Mouse (Mus musculus): ENCODE results near the gene Rps19.
"Not testable (repeated sequence)": the region's sequence is repeated elsewhere in the genome, so short reads cannot be mapped to it uniquely, and the experiment has no call there.

Rps19 gene

GRCm38 (mm10) chr7:24869080-24869479 is 15.1 kb upstream of the Rps19 start:
- in situ Hi-C loops (cut with MboI, MseI) = no loop called here

GRCm38 (mm10) chr7:24869532-24870165 is 14.5 kb upstream of the Rps19 start, which contains the start of the genes Lypd4 and Dmrtc2:
Gene Lypd4, minus strand, starts transcription at chr7:24869941.
Gene Dmrtc2, plus strand, starts transcription at chr7:24870057.
- in situ Hi-C loops (cut with MboI, MseI) = no loop called here

GRCm38 (mm10) chr7:24877588-24877987 is 6.6 kb upstream of the Rps19 start:
- in situ Hi-C loops (cut with MboI, MseI) = no loop called here

GRCm38 (mm10) chr7:24879620-24880019 is 4.6 kb upstream of the Rps19 start:
- in situ Hi-C loops (cut with MboI, MseI) = loop anchor here in 1 of 2 experiments (5.0 to 10.0 kb wide), 2 partner anchors 62 to 495 kb away; no protein-coding TSS in a partner anchor

- in situ Hi-C loops (cut with MboI, MseI) = loop anchor here in 1 of 2 experiments (5.0 to 10.0 kb wide), 2 partner anchors 65 to 498 kb away; no protein-coding TSS in a partner anchor
Measured at GRCm38 (mm10) chr7:24882416-24883199, 1.6 kb upstream of the Rps19 start.

GRCm38 (mm10) chr7:24884693-24885291 is 621 bp downstream of the Rps19 start:
- in situ Hi-C loops (cut with MboI, MseI) = loop anchor here in 1 of 2 experiments (5.0 to 10.0 kb wide), 2 partner anchors 67 to 500 kb away; no protein-coding TSS in a partner anchor

GRCm38 (mm10) chr7:24885468-24886307 is 1.5 kb downstream of the Rps19 start:
- in situ Hi-C loops (cut with MboI, MseI) = loop anchor here in 1 of 2 experiments (10.0 kb wide), 1 partner anchor 501 kb away; no protein-coding TSS in a partner anchor

- in situ Hi-C loops (cut with MboI, MseI) = loop anchor here in 1 of 2 experiments (10.0 kb wide), 1 partner anchor 501 kb away; no protein-coding TSS in a partner anchor
Measured at GRCm38 (mm10) chr7:24886308-24886633, 2.1 kb downstream of the Rps19 start.

- in situ Hi-C loops (cut with MboI, MseI) = loop anchor here in 1 of 2 experiments (10.0 kb wide), 1 partner anchor 502 kb away; no protein-coding TSS in a partner anchor
Measured at GRCm38 (mm10) chr7:24887096-24887495, 2.9 kb downstream of the Rps19 start.

- in situ Hi-C loops (cut with MboI, MseI) = loop anchor here in 1 of 2 experiments (10.0 kb wide), 1 partner anchor 505 kb away; no protein-coding TSS in a partner anchor
Measured at GRCm38 (mm10) chr7:24889431-24890220, 5.5 kb downstream of the Rps19 start.

GRCm38 (mm10) chr7:24890281-24891216 is 6.4 kb downstream of the Rps19 start:
- in situ Hi-C loops (cut with MboI, MseI) = no loop called here

- in situ Hi-C loops (cut with MboI, MseI) = no loop called here
Measured at GRCm38 (mm10) chr7:24891241-24892124, 7.3 kb downstream of the Rps19 start.

GRCm38 (mm10) chr7:24892125-24892583 is 8.0 kb downstream of the Rps19 start:
- in situ Hi-C loops (cut with MboI, MseI) = no loop called here

GRCm38 (mm10) chr7:24895749-24896148 is 11.6 kb downstream of the Rps19 start:
- in situ Hi-C loops (cut with MboI, MseI) = not testable (repeated sequence)

- in situ Hi-C loops (cut with MboI, MseI) = no loop called here
Measured at GRCm38 (mm10) chr7:24896269-24896668, 12.1 kb downstream of the Rps19 start.

GRCm38 (mm10) chr7:24897224-24897623 is 13.1 kb downstream of the Rps19 start, which contains the start of gene Cd79a:
Gene Cd79a, plus strand, starts transcription at chr7:24897381.
- in situ Hi-C loops (cut with MboI, MseI) = no loop called here

- in situ Hi-C loops (cut with MboI, MseI) = no loop called here
Measured at GRCm38 (mm10) chr7:24897959-24898358, 13.8 kb downstream of the Rps19 start.

GRCm38 (mm10) chr7:24901114-24901513 is 16.9 kb downstream of the Rps19 start:
- in situ Hi-C loops (cut with MboI, MseI) = loop anchor here in 1 of 2 experiments (10.0 kb wide), 1 partner anchor 526 kb away; the partner anchor contains the start of gene Kcnn4
